Mouse (Mus musculus) CH12.LX (cell line): Measurements from ENCODE around the gene Casp9.

Experiments used
- CTCF ChIP-seq, 2 experiments: IDR thresholded peaks in 1 of 2; conservative IDR thresholded peaks in 1 of 2; 2 replicates each; pipeline ENCODE4 v1.5.1; 2011 to 2012; ENCODE audit warnings: low read depth in 2 of 2, low read length in 2 of 2, improper control_type of control experiment in 1 of 2, inconsistent platforms in 1 of 2, mild to moderate bottlenecking in 1 of 2, moderate library complexity in 1 of 2
- MEF2A ChIP-seq: IDR thresholded peaks from 2 replicates; pipeline ENCODE4 v1.6.1; 2014; ENCODE audit warnings: low read depth, mild to moderate bottlenecking, inconsistent platforms, low read length, improper control_type of control experiment, borderline replicate concordance

GRCm38 (mm10) chr4:141787462-141787861 lies 6.0 kb upstream of the Casp9 start:
- TF ChIP-seq CTCF (conservative IDR thresholded peaks at IDR 0.05 in 1 of 2, IDR thresholded peaks at IDR 0.05 in 1 of 2; ENCODE audit: low read depth in 2 of 2, low read length in 2 of 2) (no peak), MEF2A (no peak)
